Mouse (Mus musculus): ENCODE measurements around the gene Fkbp4. TPM values are rescaled to one million over a fixed set of nuclear protein-coding genes. Genes with fewer than 3 reads are reported as not detected.

Gene Fkbp4
- polyA plus RNA-seq, 1 experiment = 413 TPM

DNA sequence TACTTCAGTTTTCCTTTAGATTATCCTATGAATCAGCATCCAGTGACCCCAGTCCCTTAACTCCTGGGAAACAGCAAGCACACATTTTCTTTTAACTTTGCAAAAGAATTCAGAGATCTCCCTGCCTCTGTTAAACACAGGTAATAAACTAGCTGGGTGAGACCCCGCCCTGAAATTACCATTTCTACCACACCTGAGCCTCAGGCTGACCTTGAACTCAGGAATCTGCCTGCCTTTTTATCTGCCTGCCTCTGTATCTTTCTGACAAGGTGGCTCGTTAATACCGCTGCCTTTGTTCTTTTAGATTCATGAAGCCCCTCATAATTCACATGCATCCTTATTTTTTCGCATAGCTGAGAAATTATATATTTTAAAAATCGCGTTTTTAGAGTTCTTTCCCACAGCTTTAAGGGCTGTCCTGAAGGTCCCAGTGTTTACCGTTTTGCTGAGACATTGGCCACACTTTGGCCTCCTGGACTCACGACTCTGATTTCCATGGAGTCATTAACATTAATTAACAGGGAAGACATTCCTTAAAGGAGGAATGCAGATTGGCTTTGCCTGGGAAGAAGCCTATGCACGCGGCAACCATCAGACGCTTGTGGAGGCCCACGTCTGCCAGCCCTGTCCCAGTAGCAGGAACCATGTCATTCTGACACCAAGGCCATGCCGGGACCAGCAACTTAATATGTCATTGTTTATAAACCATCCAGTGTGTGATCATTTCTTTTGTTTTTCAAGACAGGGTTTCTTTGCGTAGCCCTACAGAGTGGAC, 22.4 kb upstream of the Fkbp4 start:
- Histone ChIP-seq H3K4me3 (ENCODE audit: low read depth, low read length) (no peak overlapping the region), H3K9ac (ENCODE audit: low read depth, poor library complexity, severe bottlenecking) (no peak overlapping the region), H3K27me3 (ENCODE audit: control insufficient read depth, insufficient read depth, low read length, poor library complexity, severe bottlenecking) (no peaks in the 10 kb centered on the region), H3K27ac (ENCODE audit: insufficient read depth, low read length) (peak overlapping the region; percentile 72), H3K9me3 (replicated peaks; ENCODE audit: control insufficient read depth, insufficient read depth, low read length, poor library complexity, severe bottlenecking) (no peaks in the 10 kb centered on the region), H3K36me3 (ENCODE audit: control insufficient read depth, insufficient read depth, low read length, poor library complexity, severe bottlenecking) (no peaks in the 10 kb centered on the region), H3K4me1 (ENCODE audit: control insufficient read depth, insufficient read depth, low read length) (peaks cover 8% of the 10 kb centered on the region)
- TF ChIP-seq EP300 (IDR thresholded peaks at IDR 0.05; ENCODE audit: insufficient read depth, low read depth, low read length) (peak; percentile 69), CTCF (IDR thresholded peaks at IDR 0.05; ENCODE audit: low read depth, low read length) (no peak)

DNA sequence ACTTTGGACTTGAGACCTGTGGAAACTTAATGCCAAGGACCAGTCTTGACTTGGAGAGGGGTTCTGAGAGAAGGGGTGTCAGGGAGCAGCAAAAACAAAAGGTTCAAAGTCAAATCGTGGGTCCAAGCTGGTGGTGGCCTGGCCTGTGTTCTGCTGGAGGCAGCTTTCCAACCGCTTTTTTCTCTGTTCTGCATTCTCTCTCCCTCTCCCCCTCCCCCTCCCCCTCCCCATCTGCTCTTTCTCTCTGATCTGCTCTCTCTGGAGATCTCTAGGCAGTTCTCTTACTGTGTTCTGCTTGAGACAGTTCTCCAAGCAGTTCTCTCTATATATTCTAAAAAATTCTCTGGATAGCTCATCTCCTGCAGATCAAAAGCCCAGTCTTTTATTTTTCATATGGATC, 21.8 kb upstream of the Fkbp4 start:
- Histone ChIP-seq H3K4me1 (ENCODE audit: control insufficient read depth, insufficient read depth, low read length) (peaks cover 4% of the 10 kb centered on the region), H3K27me3 (ENCODE audit: control insufficient read depth, insufficient read depth, low read length, poor library complexity, severe bottlenecking) (no peaks in the 10 kb centered on the region), H3K4me3 (ENCODE audit: low read depth, low read length) (no peak overlapping the region), H3K9ac (ENCODE audit: low read depth, poor library complexity, severe bottlenecking) (0 out of 2 replicates have a peak overlapping the region, but pooled peaks have one; percentile 5), H3K27ac (ENCODE audit: insufficient read depth, low read length) (peak overlapping the region; percentile 90), H3K36me3 (ENCODE audit: control insufficient read depth, insufficient read depth, low read length, poor library complexity, severe bottlenecking) (no peaks in the 10 kb centered on the region), H3K9me3 (replicated peaks; ENCODE audit: control insufficient read depth, insufficient read depth, low read length, poor library complexity, severe bottlenecking) (no peaks in the 10 kb centered on the region)
- TF ChIP-seq EP300 (IDR thresholded peaks at IDR 0.05; ENCODE audit: insufficient read depth, low read depth, low read length) = 0 out of 2 replicates have a peak, but pooled peaks have one; percentile 48
- no peak for TF ChIP-seq CTCF (IDR thresholded peaks at IDR 0.05; ENCODE audit: low read depth, low read length)

DNA sequence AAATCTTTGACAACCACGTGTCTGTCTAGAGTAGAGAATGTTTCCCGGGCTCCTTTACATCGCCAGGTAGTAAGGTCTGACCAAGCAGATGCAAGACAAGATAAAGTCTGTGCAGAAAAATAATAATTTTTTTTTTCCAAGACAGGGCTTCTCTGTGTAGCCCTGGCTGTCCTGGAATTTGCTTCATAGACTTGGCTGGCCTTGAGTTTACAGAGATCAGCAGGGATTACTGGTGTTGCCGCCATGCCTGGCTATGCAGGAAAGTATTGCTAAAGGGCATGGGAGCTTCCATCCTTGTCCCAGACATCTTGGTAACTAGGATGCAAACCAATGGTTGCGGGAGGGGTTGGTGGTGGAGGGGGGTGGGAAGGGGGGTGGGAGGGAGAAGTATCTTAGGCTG, 18.7 kb upstream of the Fkbp4 start:
- H3K27me3 ChIP-seq (ENCODE audit: control insufficient read depth, insufficient read depth, low read length, poor library complexity, severe bottlenecking) = no peaks in the 10 kb centered on the region
- peaks cover 4% of the 10 kb centered on the region for H3K4me1 ChIP-seq (ENCODE audit: control insufficient read depth, insufficient read depth, low read length)
- H3K4me3 ChIP-seq (ENCODE audit: low read depth, low read length) = no peak overlapping the region
- no peaks in the 10 kb centered on the region for H3K36me3 ChIP-seq (ENCODE audit: control insufficient read depth, insufficient read depth, low read length, poor library complexity, severe bottlenecking)
- H3K9me3 ChIP-seq (replicated peaks; ENCODE audit: control insufficient read depth, insufficient read depth, low read length, poor library complexity, severe bottlenecking) = no peaks in the 10 kb centered on the region
- TF ChIP-seq EP300 (IDR thresholded peaks at IDR 0.05; ENCODE audit: insufficient read depth, low read depth, low read length) (no peak), CTCF (IDR thresholded peaks at IDR 0.05; ENCODE audit: low read depth, low read length) (no peak), POLR2A (IDR thresholded peaks at IDR 0.05; ENCODE audit: insufficient read depth, low read length) (no peak)
- H3K9ac ChIP-seq (ENCODE audit: low read depth, poor library complexity, severe bottlenecking) = no peak overlapping the region
- H3K27ac ChIP-seq (ENCODE audit: insufficient read depth, low read length) = peak overlapping the region; percentile 50

DNA sequence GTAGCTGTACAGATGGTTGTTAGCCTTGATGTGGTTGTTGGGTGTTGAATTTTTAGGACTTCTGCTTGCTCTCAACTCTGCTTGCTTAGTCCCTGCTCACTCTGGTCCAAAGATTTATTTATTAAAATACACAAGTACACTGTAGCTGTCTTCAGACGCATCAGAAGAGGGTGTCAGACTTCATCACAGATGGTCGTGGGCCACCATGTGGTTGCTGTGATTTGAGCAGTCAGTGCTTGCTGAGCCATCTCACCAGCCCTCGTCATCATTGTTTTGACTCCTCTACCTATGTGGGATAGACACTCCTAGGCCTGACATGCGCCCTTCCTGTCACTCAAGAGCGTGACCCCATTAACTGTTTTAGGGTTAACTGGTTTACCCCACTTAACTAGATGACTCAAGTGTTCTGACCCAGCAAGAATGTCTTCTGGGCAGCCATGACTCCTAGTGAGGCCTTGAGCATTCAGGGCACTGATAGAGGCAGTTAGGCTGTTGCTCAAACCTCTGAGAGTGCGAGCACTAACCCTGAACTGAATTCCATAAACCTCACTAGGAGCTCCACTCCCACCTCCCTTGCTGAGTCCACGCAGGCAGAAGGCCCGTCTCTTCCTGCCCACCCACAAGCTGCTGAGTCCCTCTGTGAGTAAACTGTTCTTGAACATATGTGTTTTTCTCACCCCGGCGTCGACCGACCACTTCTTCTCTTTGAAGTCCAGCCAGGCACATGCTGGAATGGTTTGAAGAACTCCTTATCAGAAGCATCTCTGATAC, 17.5 kb upstream of the Fkbp4 start:
- no peaks in the 10 kb centered on the region for H3K36me3 ChIP-seq (ENCODE audit: control insufficient read depth, insufficient read depth, low read length, poor library complexity, severe bottlenecking)
- peaks cover 1% of the 10 kb centered on the region for H3K4me1 ChIP-seq (ENCODE audit: control insufficient read depth, insufficient read depth, low read length)
- no peak overlapping the region for H3K9ac ChIP-seq (ENCODE audit: low read depth, poor library complexity, severe bottlenecking)
- H3K4me3 ChIP-seq (ENCODE audit: low read depth, low read length) = no peak overlapping the region
- TF ChIP-seq EP300 (IDR thresholded peaks at IDR 0.05; ENCODE audit: insufficient read depth, low read depth, low read length) (no peak), POLR2A (IDR thresholded peaks at IDR 0.05; ENCODE audit: insufficient read depth, low read length) (no peak), CTCF (IDR thresholded peaks at IDR 0.05; ENCODE audit: low read depth, low read length) (no peak)
- no peak overlapping the region for H3K27ac ChIP-seq (ENCODE audit: insufficient read depth, low read length)
- no peaks in the 10 kb centered on the region for H3K9me3 ChIP-seq (replicated peaks; ENCODE audit: control insufficient read depth, insufficient read depth, low read length, poor library complexity, severe bottlenecking)
- no peaks in the 10 kb centered on the region for H3K27me3 ChIP-seq (ENCODE audit: control insufficient read depth, insufficient read depth, low read length, poor library complexity, severe bottlenecking)

DNA sequence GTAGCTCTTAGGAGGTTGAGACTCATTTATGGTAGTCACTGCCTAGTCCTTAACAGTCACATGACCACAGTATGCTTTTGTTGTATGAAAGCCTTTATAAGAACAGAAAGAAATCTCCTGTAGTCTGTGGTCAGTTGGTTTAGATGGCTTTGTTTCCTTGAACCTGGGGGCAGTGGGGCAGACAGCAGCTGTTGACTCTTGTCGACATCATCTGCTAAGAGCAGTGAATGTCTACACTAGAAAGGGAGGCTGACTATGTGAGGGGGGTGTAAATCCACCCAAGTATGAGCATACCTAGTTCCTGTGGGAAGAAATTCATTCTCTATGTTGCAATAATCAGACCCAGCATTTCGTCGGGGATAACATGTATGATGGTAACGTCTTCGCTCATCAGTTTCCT, 8.6 kb upstream of the Fkbp4 start:
- H3K4me3 ChIP-seq (ENCODE audit: low read depth, low read length) = no peak overlapping the region
- H3K9me3 ChIP-seq (replicated peaks; ENCODE audit: control insufficient read depth, insufficient read depth, low read length, poor library complexity, severe bottlenecking) = no peaks in the 10 kb centered on the region
- TF ChIP-seq POLR2A (IDR thresholded peaks at IDR 0.05; ENCODE audit: insufficient read depth, low read length) (no peak), EP300 (IDR thresholded peaks at IDR 0.05; ENCODE audit: insufficient read depth, low read depth, low read length) (no peak), CTCF (IDR thresholded peaks at IDR 0.05; ENCODE audit: low read depth, low read length) (no peak)
- H3K27ac ChIP-seq (ENCODE audit: insufficient read depth, low read length) = no peak overlapping the region
- H3K36me3 ChIP-seq (ENCODE audit: control insufficient read depth, insufficient read depth, low read length, poor library complexity, severe bottlenecking) = 0 out of 2 replicates have a peak, but pooled peaks cover 2% of the 10 kb centered on the region
- no peak overlapping the region for H3K9ac ChIP-seq (ENCODE audit: low read depth, poor library complexity, severe bottlenecking)
- peaks cover 7% of the 10 kb centered on the region for H3K4me1 ChIP-seq (ENCODE audit: control insufficient read depth, insufficient read depth, low read length)
- no peaks in the 10 kb centered on the region for H3K27me3 ChIP-seq (ENCODE audit: control insufficient read depth, insufficient read depth, low read length, poor library complexity, severe bottlenecking)
